Mouse (Mus musculus) liver, embryonic 14.5 days (tissue): Measurements from ENCODE around the gene Ntn3. TPM values are rescaled to one million over a fixed set of nuclear protein-coding genes. Genes with fewer than 3 reads are reported as not detected.

Experiments used
- ATAC-seq: fragments of 200-750 bp; cut with Nextera tagmentation; 2 replicates; pipeline ENCODE4 v1.8.0; 2017; ENCODE audit warnings: moderate number of reproducible peaks, mild to moderate bottlenecking, moderate library complexity; ENCODE audit not compliant: insufficient read depth
- DNase-seq, 3 experiments: peaks; one replicate each; pipeline ENCODE4 v3.0.0-alpha.2; 2012 to 2013; ENCODE audit warnings: low read depth in 3 of 3, low spot score in 3 of 3
- H3K27ac ChIP-seq: fragments of 300-500 bp; sonication (generic); 2 replicates; pipeline ENCODE4 v1.5.1; 2014; ENCODE audit warnings: moderate library complexity, mild to moderate bottlenecking, control low read depth, inconsistent platforms
- H3K27me3 ChIP-seq: fragments of 300-500 bp; sonication (generic); 2 replicates; pipeline ENCODE4 v1.6.1; 2014; ENCODE audit warnings: mild to moderate bottlenecking, low read length, moderate library complexity; ENCODE audit not compliant: control insufficient read depth, insufficient read depth
- H3K36me3 ChIP-seq: fragments of 300-500 bp; sonication (generic); replicated peaks from 2 replicates; pipeline ENCODE4 v1.6.1; 2014; ENCODE audit warnings: low read depth; ENCODE audit not compliant: control insufficient read depth, insufficient read depth
- H3K4me1 ChIP-seq, 2 experiments: fragments of 200-500 bp in 1 of 2; fragments of 300-500 bp in 1 of 2; sonication (generic) in 1 of 2; replicated peaks; 2 replicates each; pipeline ENCODE4 v1.6.1; 2012 to 2014; ENCODE audit warnings: antibody characterized with exemption in 1 of 2, inconsistent platforms in 1 of 2, low read length in 1 of 2; ENCODE audit not compliant: control insufficient read depth in 2 of 2, insufficient read depth in 2 of 2
- H3K4me2 ChIP-seq: fragments of 300-500 bp; sonication (generic); 2 replicates; pipeline ENCODE4 v1.6.1; 2014; ENCODE audit warnings: low read depth, mild to moderate bottlenecking, control low read depth, moderate library complexity
- H3K4me3 ChIP-seq, 2 experiments: fragments of 200-500 bp in 1 of 2; fragments of 300-500 bp in 1 of 2; sonication (generic) in 1 of 2; 2 replicates each; pipeline ENCODE4 v1.5.1; 2012 to 2014; ENCODE audit warnings: low read depth in 2 of 2, low read length in 2 of 2, mild to moderate bottlenecking in 2 of 2, control low read depth in 1 of 2, inconsistent platforms in 1 of 2, moderate library complexity in 1 of 2; ENCODE audit not compliant: insufficient read depth in 1 of 2
- H3K9ac ChIP-seq: fragments of 300-500 bp; sonication (generic); replicated peaks from 2 replicates; pipeline ENCODE4 v1.6.1; 2014; ENCODE audit warnings: mild to moderate bottlenecking, control low read depth, moderate library complexity
- H3K9me3 ChIP-seq: fragments of 300-500 bp; sonication (generic); 2 replicates; pipeline ENCODE4 v1.6.1; 2016; ENCODE audit warnings: low read length, mixed read lengths; ENCODE audit not compliant: control insufficient read depth
- CTCF ChIP-seq: IDR thresholded peaks from 2 replicates; pipeline ENCODE4 v1.5.1; 2016; ENCODE audit warnings: antibody characterized with exemption, low read depth, control low read depth
- EP300 ChIP-seq: IDR thresholded peaks from 2 replicates; pipeline ENCODE4 v1.6.1; 2016; ENCODE audit warnings: antibody characterized with exemption, low read depth
- WGBS: fragments of 180-500 bp; shearing (Covaris S2); extraction: QIAGEN DNeasy Blood & Tissue Kit; methylation state at CpG from one replicate; pipeline ENCODE4 v1.1.7; 2014; ENCODE audit not compliant: insufficient replicate concordance; 5-methylcytosine and 5-hydroxymethylcytosine counted together
- polyA plus RNA-seq, 2 experiments: library from polyadenylated mRNA; depleted of rRNA in 1 of 2; stranded (reverse) in 1 of 2; unstranded in 1 of 2; fragments of >200 nt; fragmentation: Nextera tagmentation in 1 of 2; extraction: Ambion mirVana in 1 of 2; gene quantifications; 2 replicates each; pipeline versions ENCODE4 v1.2.1 to v1.2.3; 2012 to 2014

Ntn3 gene
- polyA plus RNA-seq, 2 experiments, result 0.59 to 0.69 TPM

DNA sequence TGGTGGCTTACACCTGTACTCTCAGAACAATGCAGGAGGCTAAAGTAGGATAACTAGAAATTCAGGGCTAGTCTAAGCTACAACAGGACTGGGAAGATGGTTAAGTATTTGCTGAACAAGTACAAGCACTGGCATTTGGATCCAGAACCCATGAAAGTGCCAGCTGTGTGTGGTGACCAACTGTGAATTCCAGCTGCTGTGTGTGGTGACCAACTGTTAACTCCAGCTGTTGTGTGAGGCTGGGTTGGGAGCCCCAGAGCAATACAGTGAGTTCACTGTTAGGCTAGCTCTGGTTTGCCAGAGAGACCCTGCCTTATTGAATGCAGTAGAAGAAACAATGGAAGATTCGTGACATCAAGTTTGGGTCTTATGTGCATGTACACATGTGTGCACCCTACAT, 27.1 kb upstream of the Ntn3 start:
- peaks cover 99% of the 10 kb centered on the region for H3K36me3 ChIP-seq

DNA sequence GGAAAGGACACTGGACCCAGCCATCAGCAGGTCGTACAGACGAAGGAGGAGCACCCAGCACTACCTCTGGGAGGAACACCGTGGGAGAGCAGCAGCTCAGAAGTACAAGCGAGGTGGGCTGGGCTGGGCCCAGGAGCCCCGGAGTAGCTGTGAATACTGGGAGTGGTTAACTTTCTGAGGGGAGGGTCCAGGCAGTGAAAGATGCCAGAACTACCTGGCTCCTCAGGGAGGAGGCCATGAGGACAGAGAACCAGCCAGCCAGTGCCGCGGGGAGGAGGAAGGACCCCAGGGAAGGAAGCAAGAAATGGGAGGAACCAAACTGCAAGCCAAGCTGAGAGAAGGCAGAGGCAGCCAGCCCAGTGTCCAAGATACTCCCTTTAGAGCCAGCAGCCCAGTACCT, 18.6 kb upstream of the Ntn3 start:
- H3K9ac ChIP-seq, result no peak overlapping the region; the same call in 1 of the 2 replicates
- H3K27ac ChIP-seq, result peak overlapping the region; percentile 63
- 81% methylated on average over 7 of the region's 7 CpGs for WGBS
- H3K4me2 ChIP-seq, result no peak overlapping the region
- no peaks in the 10 kb centered on the region for H3K27me3 ChIP-seq
- ATAC-seq (no peak), DNase-seq (no peak)
- H3K4me3 ChIP-seq, result no peak overlapping the region
- peaks cover 97% of the 10 kb centered on the region for H3K36me3 ChIP-seq
- H3K9me3 ChIP-seq, result no peaks in the 10 kb centered on the region
- peaks cover 27 to 28% of the 10 kb centered on the region in 2 experiments for H3K4me1 ChIP-seq
- TF ChIP-seq EP300, result no peak
- TF ChIP-seq CTCF, result no peak

More for the DNA sequence above, 27.1 kb upstream of the Ntn3 start:
- DNase-seq (no peak), ATAC-seq (no peak)
- 93% methylated on average over 1 of the region's 1 CpGs for WGBS
- TF ChIP-seq EP300, result no peak
- TF ChIP-seq CTCF, result no peak
- Histone ChIP-seq H3K9me3 (no peaks in the 10 kb centered on the region), H3K27me3 (no peaks in the 10 kb centered on the region), H3K9ac (no peak overlapping the region), H3K4me1 (no peaks in the 10 kb centered on the region), H3K4me3 (no peak overlapping the region), H3K27ac (no peak overlapping the region), H3K4me2 (no peak overlapping the region)

DNA sequence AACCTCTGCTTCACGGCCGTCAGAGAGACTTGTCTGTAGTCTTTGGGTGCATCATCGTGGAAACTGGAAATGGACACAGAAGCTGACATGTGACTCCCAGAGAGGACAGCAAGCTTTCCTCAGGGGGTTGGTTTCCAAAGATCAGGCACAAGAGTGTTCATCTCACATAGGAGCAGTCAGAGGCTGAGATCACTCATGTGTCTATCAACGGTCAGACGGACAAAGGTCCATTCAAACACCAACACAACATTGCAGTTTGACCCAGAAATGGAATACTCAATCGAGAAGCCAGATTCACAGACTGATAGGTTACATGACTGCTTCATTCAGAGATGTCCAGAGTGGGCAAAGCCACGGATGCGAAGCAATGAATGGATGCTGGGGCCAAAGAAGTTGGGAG, 17.4 kb upstream of the Ntn3 start:
- DNase-seq (no peak), ATAC-seq (no peak)
- peak overlapping the region; percentile 95 for H3K27ac ChIP-seq
- no peaks in the 10 kb centered on the region for H3K27me3 ChIP-seq
- H3K9ac ChIP-seq, result peak overlapping the region; percentile 34; the same call in 1 of the 2 replicates
- H3K36me3 ChIP-seq, result peaks cover 92% of the 10 kb centered on the region
- 84% methylated on average over 8 of the region's 8 CpGs for WGBS
- H3K9me3 ChIP-seq, result no peaks in the 10 kb centered on the region
- peak overlapping the region; percentile 55 for H3K4me2 ChIP-seq
- TF ChIP-seq CTCF, result no peak
- no peak overlapping the region for H3K4me3 ChIP-seq
- peaks cover 27 to 28% of the 10 kb centered on the region in 2 experiments for H3K4me1 ChIP-seq

DNA sequence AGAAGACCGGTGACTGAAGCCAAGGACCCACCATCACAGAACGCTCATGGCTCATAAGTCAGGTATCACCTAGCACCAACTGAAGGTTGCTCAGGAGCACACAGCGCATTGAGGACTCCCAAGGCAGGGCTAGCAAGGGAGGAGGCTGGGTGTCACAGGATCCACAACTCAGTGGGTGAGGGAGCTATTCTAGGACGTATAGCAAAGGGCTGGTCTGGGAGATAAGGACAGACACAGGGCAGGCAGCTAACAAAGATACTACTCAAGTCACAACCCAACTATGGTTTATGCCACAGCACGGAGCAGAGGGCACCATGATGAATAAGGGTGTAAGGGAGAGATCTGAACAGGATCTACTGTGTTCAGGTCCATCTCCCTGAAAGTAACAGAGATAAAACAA, 16.5 kb upstream of the Ntn3 start:
- Histone ChIP-seq H3K4me1 (peaks cover 32 to 36% of the 10 kb centered on the region in 2 experiments), H3K9me3 (no peaks in the 10 kb centered on the region), H3K27ac (peak overlapping the region; percentile 95), H3K4me2 (peak overlapping the region; percentile 55), H3K27me3 (no peaks in the 10 kb centered on the region), H3K9ac (peak overlapping the region; percentile 57), H3K4me3 (peak overlapping the region in 1 of 2 experiments; percentile 8; a peak in 3 of 4 replicates), H3K36me3 (peaks cover 85% of the 10 kb centered on the region)
- WGBS, result 25% methylated on average over 5 of the region's 5 CpGs
- no peak for TF ChIP-seq CTCF
- TF ChIP-seq EP300, result peak; percentile 90
- peak; percentile 90 for ATAC-seq
- peak; percentile 80 to 84 (median 80) for DNase-seq

DNA sequence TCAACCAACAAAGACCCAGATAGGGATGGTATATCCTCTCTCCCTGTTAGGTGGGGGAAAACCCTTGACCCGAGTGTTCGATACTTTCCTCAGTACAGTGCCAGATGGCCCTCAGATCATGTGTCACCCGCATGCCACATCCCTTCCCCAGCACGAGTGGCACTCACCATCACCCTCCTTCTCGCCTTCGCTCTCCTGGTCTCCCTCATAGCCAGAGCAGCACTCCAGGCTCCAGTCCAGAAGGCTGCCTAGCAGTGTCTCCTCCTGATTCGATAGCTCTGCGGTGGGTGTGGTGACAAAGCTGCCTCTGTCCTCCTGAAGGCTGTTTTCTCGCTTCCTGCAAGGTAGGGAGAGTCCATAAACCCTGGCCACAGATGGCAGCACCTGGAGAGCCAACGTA, 15.4 kb upstream of the Ntn3 start:
- TF ChIP-seq CTCF (no peak), EP300 (no peak)
- Histone ChIP-seq H3K4me3 (no peak overlapping the region), H3K27ac (peak overlapping the region; percentile 95), H3K9ac (no peak overlapping the region), H3K9me3 (no peaks in the 10 kb centered on the region), H3K4me1 (peaks cover 34 to 37% of the 10 kb centered on the region in 2 experiments), H3K27me3 (no peaks in the 10 kb centered on the region), H3K4me2 (no peak overlapping the region), H3K36me3 (peaks cover 73% of the 10 kb centered on the region)
- DNase-seq, result no peak
- WGBS, result 89% methylated on average over 10 of the region's 10 CpGs
- no peak for ATAC-seq
